Mouse (Mus musculus): ENCODE results near the gene Cdc42bpb.

GRCm38 (mm10) chr12:111423570-111424129 lies 46.1 kb upstream of the Cdc42bpb start:
- TF ChIP-seq USF1 (IDR thresholded peaks at IDR 0.05; ENCODE audit: low read depth, low read length) (no peak), CTCF (conservative IDR thresholded peaks at IDR 0.05 in 1 of 2, IDR thresholded peaks at IDR 0.05 in 1 of 2; ENCODE audit: low read depth in 2 of 2, low read length in 2 of 2) (no peak), HCFC1 (IDR thresholded peaks at IDR 0.05; ENCODE audit: low read depth, low read length) (no peak), ZMIZ1 (IDR thresholded peaks at IDR 0.05; ENCODE audit: low read depth, low read length) (no peak), MYC (IDR thresholded peaks at IDR 0.05; ENCODE audit: low read depth, low read length) (no peak), POLR2A (IDR thresholded peaks at IDR 0.05; ENCODE audit: low read depth, low read length) (no peak), E2F4 (IDR thresholded peaks at IDR 0.05; ENCODE audit: insufficient replicate concordance, low read depth, low read length) (no peak), ZNF384 (IDR thresholded peaks at IDR 0.05; ENCODE audit: low read depth, low read length) (no peak), USF2 (conservative IDR thresholded peaks at IDR 0.05; ENCODE audit: low read depth, low read length) (no peak), POLR2AphosphoS2 (IDR thresholded peaks at IDR 0.05; ENCODE audit: low read depth, low read length) (no peak), TBP (conservative IDR thresholded peaks at IDR 0.05; ENCODE audit: low read depth, low read length) (no peak)
